Mouse (Mus musculus) cerebellum, adult (tissue): Measurements from ENCODE around the gene Slc24a3.

Experiments
- ATAC-seq: cut with Nextera tagmentation; 2 replicates; pipeline ENCODE4 v1.9.2; 2017; ENCODE audit warnings: mild to moderate bottlenecking, moderate library complexity, mixed read lengths; ENCODE audit not compliant: insufficient number of reproducible peaks, low FRiP score, low TSS enrichment

Gene Slc24a3

DNA sequence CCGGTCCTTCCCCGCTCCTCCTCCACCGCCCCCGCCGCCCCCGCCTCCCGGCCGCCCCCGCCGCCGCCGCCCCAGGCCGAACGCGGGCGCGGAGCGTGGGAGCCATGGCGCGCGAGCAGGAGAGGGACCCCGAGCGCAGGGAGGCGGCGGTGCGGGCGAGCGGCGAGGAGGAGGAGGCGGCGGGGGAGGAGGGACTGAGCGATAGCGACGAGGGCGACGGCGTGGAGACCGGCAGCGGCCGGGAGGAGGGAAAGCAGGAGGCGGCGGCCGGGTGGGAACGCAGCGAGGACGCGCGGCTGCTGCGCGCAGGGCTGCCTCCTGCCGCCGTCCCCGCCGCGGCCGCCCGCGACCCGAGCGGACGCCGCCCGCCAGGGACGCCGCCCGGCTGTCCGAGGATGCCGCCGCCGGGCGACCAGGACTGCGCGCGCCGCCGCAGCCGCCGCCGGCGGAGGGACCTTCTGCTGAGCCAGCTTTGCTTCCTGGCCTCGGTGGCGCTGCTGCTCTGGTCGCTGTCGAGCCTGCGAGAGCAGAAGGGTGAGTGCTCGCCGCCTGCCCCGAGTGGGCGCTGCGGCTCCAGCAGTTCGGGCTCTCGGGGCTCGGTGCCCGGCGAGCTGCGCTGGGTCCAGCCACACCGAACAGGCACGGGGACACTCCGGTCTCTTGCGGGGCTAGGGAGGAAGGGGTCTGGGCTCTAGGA lies at the start of gene Slc24a3:
TSS of gene Slc24a3 (plus strand) at position 91 of the 697 bp plus-strand sequence.
- ATAC-seq, result peak; percentile 90

DNA sequence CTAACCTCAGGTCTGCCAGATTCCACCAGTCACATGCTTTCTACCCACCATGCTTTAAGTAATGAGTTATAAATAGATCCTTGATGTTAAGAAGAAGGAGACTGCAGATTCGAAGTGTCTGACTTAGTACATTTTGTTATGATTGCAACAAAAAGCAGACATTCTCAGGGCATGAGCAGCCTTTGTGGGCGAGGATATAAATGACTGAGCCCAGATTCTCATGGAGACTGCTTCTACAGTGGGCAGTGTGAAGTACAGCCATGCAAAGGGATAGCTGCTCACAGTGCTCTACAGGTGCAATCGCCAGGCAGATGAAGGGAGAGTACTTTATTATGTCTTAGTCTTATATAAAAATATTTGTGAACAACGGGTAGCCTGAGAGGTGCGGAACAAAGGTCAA lies 49.8 kb upstream of the Slc24a3 start:
- ATAC-seq, result no peak

DNA sequence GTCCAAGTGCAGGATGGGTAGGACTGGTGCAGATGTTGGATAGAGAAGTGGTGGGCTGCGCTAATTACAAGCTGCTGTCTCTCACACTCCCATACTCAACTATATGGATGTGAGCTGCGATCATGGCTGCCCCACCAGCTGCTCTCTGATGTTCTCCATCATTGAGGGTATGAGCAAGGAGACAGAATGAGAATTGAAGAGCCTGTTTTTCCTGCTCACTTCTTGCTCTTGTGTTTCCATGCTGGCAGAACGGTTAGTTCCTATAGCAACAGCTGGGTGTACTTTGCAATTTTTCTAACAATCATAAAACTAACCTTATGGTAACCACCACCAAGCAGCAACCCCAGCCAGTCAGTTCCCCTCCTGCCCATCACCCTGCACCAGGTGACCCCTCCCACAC lies 39.8 kb upstream of the Slc24a3 start:
- no peak for ATAC-seq

DNA sequence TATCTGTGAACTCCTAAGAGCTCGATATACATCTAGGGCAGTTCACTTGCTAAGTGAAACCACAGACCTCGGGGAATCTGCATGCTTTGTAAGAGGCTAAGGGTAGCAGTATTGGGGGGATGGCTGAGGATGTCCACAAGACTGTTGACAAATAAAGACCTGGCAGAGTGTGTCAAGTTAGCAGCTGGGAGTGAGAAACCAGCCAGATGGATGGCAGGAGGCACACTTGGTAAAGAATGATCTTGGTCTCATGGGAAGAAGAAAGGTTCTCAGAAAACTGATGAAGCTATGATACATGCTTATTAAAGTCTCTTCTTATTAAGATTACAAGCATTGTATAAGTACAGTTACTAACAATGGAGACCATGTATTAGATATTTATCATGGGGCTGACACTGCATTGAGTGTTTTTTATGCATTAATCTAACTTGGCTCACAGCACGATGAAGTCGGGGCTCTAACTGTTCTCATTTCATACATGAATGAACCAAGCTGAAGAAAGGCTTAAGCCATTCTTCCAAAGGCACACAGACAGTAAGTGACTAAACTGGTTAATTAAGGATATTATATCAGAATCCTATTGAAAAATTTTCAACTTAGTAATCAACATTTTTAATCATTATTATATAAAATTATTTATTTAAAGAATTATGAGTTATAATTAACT lies 30.8 kb upstream of the Slc24a3 start:
- ATAC-seq, result no peak

DNA sequence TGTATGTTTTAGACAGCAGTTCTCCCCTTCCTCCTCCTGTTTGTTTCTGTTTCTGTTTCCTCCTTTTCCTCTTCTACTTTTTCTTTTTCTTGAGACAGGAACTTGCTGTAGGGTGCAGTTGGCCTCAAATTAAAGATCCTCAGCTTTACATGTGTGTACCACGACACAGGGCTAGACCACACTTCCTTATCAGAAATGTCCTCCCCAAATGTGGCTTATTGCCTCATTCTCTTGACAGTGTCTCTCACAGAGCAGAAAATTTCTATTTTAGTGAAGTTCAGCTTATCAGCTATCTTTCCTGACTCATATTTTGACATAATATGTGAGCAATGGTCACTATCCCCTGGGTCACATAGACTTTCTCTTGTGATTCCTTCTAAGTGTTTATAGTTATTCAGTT lies 17.1 kb upstream of the Slc24a3 start:
- ATAC-seq, result no peak

DNA sequence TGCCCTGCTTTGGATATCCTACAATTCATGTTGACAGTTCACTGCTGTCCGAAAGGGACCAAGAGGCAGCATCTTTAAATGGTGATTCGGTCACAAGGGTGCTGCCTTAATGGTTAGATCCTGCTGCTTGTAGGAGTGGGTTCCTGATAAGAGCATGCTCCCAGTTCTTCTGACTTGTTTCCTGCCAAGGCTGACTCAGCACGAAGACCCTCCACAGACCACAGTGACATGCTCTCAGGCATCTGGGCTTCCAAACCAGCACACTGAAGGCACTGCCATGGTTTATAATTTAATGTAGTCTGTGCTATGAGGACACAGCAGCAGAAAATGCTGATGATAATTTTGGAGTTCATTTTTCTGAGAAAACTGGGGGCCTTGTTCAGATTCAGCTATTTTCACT lies 16.7 kb upstream of the Slc24a3 start:
- no peak for ATAC-seq

DNA sequence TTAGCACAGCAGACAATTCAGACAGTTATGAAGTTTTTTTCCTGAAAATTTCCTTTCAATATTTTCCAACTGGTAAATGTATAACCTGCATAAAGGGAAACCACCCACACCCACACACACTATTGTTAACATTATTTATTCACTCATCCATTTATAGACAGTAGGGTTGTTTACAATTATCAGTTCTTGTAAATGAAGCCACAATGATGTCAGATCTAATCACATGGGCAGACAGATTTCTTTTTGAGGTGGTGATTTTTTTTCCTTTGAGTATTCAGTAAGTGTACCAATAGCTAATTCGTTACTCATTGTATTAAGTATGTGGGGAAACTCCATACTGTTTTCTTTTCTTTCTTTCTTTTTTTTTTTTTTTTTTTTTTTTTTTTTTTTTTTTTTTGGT lies 15.3 kb upstream of the Slc24a3 start:
- no peak for ATAC-seq

DNA sequence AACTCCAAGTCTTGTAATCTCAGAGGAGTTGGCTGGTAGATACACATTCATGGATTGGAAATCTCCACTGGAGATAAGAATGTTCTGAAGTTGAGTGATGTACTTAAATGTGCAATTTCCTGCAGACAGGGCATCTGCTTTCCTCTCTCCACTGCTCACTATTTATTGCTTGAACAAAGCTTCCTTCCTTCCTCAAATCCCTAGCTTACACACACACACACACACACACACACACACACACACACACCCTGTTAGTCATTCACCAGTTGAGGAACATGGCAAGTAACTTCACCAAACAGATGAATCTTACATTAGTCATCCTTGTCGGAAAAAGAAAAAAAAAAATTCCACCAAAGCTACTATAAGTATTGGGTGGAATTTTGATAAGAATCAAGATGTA lies 8.6 kb upstream of the Slc24a3 start:
- no peak for ATAC-seq

DNA sequence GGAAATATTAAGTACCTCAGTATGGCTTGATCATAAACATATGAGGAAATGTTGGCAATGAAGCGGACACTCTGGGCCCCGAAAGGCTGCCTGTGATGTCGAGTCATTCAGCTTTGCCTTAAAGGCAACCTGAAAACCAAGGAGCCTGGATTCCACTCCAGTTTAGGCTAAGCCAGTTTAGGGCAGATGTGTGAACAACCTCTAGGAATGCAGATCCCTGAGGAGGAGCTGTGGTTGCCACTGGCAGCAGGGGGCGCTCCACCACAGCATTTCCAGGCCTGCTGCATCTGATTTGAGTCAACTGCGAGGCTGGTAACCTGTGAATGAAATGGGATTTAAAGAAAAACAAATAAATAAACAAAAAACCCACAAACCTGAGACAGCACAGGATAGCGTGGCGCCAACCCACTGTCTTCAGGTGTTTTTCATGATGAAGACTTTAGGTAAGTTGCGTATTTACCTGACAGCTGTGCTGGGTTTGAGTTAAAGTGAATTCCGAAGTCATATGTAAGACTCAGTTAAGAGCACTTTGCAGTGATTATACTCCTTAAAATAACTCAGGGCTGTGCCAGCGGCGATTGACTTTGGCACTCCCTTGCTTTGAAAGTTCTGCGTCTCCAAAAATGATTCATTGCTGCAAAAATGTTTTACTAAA lies 6.4 kb upstream of the Slc24a3 start:
- ATAC-seq, result peak; percentile 77

DNA sequence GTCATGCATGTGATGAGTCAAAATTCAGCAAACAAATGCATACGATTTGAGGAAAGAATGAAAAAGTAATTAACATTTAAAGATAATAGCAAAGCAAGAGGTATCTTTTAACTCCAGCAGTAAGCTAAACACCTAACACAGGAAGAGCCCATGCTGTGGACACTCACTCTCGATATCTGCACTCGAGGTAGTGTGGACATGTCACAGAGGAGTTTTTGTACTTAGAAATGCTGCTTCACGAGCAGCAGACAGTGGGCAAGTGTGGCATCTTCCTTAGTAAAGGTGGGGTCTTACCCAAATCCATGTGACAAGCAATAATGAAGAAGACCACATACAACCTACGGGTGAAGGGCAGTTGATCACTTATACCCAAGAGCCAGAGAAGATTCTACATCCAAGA lies 3.5 kb upstream of the Slc24a3 start:
- ATAC-seq, result no peak

DNA sequence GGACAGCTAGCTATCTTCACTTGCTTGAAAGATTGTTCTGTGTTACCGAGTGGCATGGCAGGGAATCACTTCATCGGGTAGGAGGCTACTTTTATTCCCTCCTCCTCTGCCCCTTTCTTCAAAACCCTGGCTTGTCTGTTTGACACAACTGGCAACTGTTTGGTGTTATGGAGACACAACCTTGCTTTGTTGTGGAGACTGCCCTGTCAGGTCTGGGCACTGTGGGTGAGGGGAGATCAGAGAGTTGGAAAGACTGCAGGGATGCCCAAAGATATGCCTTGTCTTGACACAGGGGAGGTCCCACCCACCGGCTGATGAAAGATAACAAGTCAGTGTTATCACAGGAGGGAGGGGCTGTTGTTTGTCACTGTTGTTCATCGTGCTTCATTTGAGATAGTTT lies 3.0 kb upstream of the Slc24a3 start:
- ATAC-seq, result no peak

DNA sequence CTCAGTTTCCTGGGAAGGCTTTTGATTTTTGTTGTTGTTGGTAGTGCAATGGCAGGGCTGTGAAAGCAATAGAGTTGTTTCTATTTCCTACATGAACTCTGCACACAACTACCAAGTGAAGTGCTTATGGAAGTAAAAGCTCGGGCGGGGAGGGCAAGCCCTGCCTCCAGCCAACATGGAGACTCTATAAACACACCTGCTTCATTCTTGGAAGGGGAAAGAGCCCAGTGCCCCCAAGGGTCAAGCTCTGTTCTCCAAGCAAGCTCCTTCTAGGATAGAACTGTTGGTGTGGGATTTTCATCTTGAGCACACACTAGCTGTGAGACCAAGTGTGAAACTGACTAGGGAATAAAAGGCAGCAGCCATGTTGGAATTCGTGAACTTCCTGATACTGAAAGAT lies 2.5 kb upstream of the Slc24a3 start:
- ATAC-seq, result no peak

DNA sequence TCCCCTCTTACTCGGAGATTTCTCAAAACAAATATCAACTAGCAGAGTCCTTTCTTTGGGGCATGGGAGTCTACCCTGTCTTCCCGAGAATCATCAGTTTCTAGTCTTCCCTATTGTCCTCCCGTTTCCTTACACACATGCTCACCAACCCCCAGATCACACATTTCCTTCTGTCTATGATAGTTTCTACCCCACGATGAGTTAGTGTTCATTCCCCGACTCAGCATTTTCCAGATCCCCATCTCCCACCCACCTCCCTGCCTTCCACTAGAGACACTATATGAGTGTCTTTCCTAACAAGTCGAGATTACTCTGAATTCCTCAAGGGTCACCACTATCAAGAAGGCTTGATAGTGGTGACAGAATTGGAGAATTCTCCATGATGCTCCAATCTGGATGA lies 1.7 kb upstream of the Slc24a3 start:
- ATAC-seq, result no peak

DNA sequence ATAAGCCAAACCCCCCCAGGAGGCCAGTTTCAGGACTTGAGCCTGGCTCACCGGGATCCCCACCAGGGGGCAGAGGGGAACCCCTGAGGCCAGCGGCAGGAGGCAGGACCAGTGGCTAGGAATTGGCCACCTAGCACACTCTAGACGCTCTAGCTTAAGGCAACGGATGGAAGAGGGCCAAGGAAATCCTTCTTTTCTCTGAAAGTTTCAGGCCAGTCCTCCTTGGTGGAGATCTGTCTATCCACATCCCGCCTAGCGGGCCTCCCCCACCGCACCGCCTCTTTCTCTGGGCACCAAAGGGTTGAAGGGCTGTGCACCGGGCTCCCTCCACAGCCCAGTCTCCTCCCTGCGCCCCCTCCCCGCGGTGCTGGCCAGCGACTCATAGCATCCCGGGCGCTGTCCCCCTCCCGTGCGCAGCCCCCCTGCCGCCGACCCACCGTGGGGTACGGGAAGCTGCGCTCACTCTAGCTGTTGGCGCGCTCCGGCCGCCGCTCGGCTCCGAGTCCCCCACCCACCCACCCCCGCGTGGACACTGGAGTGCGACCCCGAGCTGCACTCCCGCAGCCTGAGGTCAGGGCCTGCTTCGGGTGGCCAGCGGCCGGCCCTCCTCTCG lies 397 bp upstream of the Slc24a3 start:
- peak; percentile 34; the same call in 1 of the 2 replicates for ATAC-seq

DNA sequence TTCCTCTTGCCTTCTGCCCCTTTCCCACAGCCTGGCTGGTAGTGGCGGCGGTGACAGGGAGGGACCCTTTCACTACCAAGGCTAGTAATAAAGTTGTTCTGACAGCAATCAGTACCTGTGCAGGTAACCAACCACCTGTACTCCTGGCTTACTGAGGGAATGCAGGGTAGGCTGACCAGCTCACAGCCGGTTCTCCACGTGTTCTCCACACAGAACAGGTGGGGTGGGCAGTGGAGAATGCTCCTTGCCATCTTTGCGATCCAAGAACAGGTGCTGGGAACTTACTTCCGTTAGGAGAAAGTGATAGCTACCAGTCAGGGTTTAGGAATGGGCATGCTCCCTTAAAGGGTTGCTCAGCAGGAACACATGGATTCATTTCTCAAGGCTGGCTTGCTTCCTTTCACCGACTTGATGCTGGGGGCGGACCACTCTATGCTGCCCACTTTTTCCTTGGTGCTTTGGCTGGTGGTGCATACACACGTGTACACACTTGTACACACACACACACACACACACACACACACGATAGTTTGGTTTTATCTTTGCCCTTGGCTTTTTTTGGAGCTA lies 934 bp downstream of the Slc24a3 start:
- ATAC-seq, result no peak

DNA sequence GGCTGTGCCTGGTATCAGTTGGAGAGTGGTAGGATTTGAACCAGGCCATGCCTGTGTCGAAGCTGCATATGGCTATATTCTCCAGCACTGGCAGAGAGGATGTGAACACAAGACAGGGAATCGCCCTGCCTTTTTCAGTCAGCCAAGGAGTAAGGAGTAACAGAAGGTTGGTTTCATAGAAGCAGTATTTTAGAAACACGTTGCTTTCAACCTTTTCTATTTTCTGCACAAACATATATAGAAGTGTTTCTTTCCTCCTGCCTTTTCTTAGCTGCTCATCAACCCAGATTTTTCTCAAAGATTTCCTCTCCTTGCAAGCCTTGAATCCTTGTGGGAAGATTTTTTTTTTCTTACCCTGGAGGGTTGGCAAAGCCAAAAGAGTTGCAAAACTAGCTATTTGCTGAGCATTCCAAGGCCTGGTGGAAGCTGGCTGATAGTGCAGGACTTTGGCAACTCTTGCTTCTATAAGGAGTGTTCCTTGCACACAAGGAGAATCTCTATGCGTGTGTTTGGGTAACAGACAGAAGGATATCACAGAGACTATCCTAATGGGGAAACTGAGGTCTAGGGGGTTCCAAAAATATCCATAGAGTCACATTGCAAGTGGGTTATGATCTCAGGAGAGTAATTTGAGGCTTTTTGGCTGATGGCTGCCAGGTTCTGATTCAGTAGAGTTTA lies 5.6 kb downstream of the Slc24a3 start:
- no peak for ATAC-seq

DNA sequence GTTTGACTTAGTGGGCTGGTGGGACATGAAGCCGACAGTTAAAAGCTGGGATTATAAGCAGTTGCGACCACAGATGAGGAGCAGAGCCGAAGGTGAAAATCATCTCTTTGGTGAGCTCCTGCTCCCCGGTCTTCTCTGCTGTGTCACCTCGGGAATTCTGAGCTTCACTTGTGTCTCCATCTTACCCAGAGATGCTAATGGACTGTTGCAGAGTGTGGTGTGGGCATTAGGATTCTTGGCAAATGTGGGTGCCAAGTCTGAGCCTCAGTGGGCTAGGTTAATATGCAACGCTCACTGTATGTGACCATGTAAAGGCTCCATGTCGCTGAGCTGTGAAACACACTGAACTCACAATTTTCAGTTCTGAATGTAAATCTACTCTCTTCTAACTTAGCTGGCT lies 7.5 kb downstream of the Slc24a3 start:
- no peak for ATAC-seq

DNA sequence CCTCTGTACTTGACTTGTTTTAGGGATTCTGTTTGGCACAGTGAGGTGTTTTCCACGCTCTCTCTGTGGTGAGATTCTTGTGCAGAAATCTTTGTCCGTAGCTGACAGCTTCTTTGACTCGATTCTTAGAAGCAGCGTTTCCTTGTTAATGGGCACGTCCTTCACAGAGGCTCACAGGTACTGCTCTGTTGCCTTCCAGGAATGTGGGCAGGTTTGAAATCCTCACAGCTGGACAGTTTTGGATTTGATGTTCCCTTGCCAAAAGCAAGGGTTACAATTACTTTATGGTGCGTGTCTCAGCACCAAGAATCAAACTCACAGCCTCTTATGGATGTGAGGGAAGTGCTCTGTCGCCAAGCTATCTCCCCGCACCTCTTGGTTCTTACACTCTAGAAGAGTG lies 14.9 kb downstream of the Slc24a3 start:
- no peak for ATAC-seq

DNA sequence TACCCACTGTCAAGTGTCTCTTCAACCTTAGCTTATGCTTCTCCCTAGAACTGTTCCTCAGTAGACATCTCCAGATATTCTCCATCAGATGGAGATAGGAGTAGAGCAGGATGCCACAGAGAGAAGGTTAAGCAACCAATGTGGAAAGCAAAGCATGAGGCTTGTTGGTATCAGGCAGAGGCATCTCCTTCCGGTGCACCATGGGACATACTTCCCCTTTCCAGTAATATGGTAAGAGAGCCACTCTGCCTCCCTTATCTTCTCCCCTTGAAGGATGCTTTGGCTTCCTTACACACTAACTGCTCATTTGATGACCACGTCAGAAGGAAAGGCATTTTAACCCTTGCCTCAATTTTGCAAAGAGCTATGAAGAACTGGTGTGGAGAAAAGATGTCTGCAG lies 21.3 kb downstream of the Slc24a3 start:
- no peak for ATAC-seq

DNA sequence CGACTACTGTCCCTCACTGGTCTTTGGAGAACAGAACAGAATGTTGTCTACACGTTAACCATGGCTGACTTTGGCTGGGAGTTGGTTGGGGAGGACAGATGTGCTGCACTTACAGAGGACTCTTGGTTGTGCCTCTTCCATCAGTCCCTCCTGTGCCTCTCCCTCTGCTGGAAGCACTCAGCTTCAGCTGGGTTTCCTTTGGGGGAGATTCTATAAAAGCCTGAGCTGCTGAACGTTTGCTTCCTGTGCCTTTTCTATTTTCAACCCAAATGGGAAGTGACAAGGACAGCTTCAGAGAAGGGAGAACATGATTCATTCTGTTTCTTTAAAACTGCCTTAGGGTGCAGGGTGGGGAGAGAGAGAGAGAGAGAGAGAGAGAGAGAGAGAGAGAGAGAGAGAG lies 28.5 kb downstream of the Slc24a3 start:
- ATAC-seq, result no peak
